Mouse (Mus musculus): Measurements from ENCODE around the gene Slc35b1.
A peak's percentile ranks its signal among the peaks of the same experiment; 100 is the strongest.

Gene Slc35b1

DNA sequence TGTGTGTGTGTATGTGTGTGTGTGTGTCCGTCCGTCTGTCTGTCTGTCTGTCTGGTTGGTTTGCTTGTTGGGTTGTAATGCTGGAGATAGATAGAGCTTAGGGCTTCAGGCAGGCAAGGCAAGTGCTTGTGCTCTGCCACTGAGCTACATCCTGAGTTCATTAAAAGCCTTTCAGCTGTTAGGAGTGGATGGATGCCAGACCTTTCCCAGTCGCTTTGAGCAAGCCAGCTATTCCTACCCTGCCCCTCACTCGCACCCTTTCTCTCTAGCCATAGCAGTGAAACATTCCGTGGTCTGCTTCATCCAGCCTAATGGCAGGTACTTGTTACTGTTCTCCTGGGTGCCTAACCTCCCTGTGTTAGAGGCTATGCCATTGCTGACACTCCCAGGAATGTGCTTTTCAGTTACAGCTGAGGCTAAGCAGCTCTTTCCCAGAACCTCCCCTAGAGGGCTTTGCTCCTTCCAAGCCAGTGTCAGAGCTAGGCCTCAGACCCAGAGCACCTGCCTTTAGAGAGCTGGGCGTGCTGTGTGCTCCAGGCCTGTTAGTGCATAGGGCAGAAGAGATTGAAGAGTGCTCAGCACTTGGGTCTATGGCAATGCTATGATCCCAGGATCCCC lies 18.1 kb upstream of the Slc35b1 start:
- no peak for DNase-seq

DNA sequence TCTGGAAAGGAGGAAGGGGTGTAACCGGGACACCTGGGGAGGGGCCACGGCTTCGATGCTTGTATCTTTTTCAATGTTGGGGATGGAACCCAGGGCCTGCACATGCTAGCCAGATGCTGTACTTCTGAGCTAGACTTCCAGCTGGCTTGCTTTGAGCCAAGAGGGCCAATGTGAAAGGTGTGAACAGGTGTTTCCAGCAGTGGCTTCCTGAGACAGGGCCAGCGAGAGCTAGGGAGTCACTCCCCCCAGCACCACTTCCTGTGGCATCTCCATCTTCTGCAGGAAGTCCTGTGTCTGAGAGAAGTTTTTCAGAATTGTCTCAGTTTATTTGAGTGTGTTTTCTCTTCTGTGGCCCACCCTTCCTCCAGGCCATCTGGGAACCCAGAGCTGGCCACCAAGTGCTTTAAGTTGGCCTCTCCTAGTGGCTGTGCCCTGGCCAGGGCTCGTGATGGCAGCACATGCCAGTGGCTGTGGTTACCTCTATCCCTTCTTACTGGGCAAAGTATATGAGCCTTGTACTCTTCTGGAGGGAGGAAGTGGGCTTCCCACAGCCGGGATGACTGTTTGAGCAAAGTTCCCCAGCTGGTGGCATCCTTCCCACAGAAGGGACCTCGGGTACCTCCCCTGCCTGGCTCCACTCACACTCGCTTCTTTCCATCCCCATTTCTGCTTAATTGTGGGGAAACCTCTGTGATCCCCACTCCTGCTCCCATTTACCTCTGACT lies 17.3 kb upstream of the Slc35b1 start:
- no peak for DNase-seq

DNA sequence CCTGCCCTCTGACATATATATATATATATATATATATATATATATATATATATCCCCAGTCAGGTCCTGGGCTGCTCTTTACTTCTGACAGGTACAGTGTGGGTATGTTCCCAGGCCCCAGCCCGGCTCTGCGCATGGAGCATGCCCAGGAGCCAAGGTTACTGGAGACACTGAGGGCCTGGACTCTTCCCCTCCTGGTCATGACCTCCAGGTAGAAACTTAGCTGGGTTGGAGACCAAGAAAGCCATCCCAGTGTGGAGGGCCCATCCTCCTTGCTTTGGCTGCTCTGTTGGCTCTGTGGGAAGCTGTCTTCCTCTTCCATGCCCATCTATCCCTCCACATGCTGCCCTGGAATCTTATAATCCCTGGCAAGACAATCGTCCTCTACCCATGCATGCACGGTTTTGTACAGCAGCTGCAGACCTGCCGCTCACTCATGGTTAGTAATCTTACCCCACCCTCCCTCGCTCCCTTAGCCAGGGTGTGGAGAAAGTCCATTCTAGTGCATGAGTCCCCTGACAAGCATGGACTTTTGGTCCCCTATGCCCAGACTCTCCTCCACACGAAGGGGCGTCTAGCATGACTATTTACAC lies 16.2 kb upstream of the Slc35b1 start:
- DNase-seq = no peak

DNA sequence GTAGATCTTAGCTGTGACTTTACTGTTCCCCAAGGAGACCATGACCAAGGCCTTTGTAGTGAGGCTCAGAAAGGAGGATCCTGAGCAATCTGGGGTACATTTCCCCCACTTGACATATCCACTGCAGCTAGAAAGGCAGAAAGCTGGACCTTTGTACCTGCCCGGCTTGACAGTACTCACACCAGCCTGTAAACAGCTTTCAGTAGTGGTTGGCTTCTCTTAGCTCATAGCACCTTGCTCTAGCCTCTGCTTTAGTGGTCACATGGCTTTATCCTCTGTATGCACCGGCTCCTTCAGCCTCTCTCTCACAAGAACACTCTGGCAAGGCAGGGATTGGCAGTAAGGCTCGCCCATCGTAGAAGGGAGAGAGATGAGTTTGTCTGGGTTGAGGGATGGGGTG lies 15.6 kb upstream of the Slc35b1 start:
- DNase-seq = no peak

DNA sequence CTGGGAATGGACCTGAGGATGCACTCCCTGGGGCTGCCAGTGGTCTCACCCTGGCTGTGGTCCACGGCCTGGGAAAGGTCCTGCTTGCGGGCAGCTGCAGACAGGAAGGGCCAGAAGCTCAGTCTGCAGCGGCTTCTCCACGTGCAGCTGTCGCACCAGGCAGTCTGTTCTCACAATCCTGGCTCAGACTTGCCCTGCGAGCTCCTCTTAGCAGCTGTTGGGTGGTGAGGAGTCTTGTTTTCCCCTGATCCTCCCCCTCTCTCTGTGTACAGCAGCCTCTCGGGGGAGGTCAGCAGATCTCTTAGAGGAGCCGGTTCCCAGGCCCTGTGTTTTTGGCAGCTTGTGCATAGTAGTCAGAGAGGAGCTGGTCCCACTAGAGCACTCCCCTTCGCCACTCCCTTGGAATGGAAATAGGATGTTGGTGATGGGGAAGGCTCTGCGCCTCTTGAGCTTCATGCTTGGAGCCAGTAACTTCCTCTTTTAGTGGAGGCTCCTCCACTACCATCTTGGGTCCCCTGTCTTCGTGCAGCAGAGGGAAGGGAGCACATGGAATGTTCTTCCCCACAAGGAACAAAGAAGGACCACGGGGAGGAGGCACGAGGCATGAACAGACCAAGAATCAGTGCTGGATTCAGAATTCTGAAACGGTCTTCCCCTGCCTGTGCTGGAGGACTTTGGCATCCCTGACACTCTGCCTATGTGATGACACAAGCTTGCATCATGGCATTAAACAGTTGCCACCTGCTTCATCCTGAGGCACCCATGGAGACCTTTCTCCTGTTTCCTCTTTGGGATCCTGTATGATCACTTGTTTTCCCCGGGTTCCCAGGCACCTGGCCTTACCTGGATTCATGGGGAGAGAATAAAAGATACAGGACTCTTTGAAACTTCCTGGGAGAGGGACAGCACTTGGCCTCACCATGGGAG lies 14.3 kb upstream of the Slc35b1 start:
- DNase-seq = no peak

- DNase-seq = no peak
Measured at GRCm38 (mm10) chr11:95371182-95371581, 13.3 kb upstream of the Slc35b1 start.

- DNase-seq = no peak
Measured at GRCm38 (mm10) chr11:95378926-95379325, 5.6 kb upstream of the Slc35b1 start.

DNA sequence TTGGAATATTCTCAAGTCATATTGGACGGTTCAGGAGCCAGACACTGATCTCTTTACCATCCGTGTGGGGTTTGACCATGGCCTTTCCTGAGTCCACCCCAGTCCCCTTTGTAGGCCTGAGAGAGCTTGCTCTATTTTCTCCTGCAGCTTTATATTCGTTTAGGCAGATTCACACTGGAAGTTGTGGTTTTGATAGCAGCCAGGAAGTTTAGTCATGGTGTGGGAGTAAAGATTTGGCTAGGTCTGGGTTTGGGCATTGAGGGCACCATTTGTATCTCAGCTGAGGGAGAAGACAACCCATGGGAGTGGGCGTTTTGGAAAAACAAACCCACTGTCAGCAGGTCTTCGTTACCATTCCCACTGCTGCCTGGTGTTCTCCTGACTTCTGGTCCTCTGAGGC lies 4.9 kb upstream of the Slc35b1 start:
- no peak for DNase-seq

GRCm38 (mm10) chr11:95380711-95381110 lies 3.8 kb upstream of the Slc35b1 start:
- DNase-seq = no peak

GRCm38 (mm10) chr11:95381146-95381545 lies 3.3 kb upstream of the Slc35b1 start:
- DNase-seq = no peak

- no peak for DNase-seq
Measured at GRCm38 (mm10) chr11:95383331-95383986, 1.0 kb upstream of the Slc35b1 start.

DNA sequence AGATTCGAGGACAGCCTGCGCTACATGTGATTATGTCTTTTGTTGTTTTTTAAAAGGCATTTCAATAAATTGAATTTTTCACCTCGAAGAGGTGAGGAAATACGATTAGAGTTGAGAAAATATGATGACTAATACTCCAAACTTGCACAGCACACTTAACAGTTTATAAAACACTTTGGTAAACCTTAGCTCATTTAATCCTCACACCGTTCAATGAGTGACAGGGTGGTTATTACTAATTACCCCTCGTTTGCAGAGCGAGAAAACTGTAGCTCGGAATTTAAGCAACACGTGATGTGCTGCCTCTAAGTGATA lies 531 bp upstream of the Slc35b1 start:
- no peak for DNase-seq

- DNase-seq = no peak
Measured at GRCm38 (mm10) chr11:95384973-95385320, 455 bp downstream of the Slc35b1 start.

- no peak for DNase-seq
Measured at GRCm38 (mm10) chr11:95387354-95387753, 2.9 kb downstream of the Slc35b1 start.

- no peak for DNase-seq
Measured at GRCm38 (mm10) chr11:95389006-95389405, 4.5 kb downstream of the Slc35b1 start.

DNA sequence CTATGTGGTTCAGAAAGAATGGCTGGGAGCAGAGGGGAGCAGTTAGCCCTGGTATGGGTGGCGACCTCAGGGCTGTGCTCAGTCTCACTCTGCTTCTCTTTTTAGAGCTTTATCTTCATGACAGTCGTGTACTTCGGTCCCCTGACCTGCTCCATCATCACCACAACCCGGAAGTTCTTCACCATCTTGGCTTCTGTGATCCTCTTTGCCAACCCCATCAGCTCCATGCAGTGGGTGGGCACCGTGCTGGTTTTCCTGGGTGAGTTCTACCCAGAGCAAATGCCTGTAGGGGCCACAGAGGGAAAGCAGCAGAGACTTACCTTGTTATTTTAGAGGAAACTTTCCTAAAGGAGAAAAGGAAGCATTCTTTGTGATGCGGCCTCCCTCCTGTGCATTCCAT lies 5.9 kb downstream of the Slc35b1 start:
- DNase-seq = no peak

- DNase-seq = no peak
Measured at GRCm38 (mm10) chr11:95391201-95391600, 6.7 kb downstream of the Slc35b1 start.

- no peak for DNase-seq
Measured at GRCm38 (mm10) chr11:95391743-95392142, 7.3 kb downstream of the Slc35b1 start.

GRCm38 (mm10) chr11:95392223-95392667 lies 7.8 kb downstream of the Slc35b1 start:
- DNase-seq = no peak

DNA sequence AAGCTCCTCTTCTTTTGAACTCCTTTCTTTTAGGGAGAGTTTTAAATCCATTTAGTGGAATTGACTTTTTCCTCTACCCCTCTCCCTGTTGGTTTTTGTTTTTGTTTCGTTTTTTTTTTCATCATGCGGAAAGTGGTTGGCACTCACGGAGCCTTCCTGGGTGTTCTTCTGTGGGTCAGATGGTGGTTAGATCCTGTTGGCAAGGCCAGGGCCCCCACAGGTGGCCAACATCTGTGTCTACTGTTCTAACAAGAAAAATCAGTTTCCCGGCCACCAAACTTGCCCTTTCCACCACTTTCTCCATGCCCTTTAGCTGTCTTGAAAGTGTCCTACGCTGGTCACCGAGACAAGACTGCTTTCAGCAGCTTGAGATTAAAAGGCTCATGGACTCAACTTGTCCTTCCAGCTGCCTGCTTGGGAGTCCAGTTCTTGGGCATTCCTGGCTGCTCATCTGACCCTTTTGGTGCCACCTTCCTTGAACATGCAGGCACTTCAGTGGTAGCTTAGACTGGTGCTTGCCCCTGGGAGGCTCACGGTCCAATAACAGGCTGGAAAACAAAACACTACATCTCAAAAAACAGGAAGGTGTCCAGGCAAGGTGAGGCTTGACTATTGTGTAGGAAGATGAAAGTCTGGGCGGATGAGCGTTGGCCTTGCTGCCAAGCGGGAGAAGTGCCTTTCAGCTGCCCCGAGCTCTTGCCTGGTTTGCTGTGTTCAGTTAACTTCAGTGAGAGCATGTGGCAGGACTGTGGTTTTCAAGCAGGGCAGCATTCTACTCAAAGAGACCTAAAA lies 8.4 kb downstream of the Slc35b1 start:
- DNase-seq = no peak

GRCm38 (mm10) chr11:95393500-95393816 lies 9.0 kb downstream of the Slc35b1 start:
- peak; percentile 36 for DNase-seq

- no peak for DNase-seq
Measured at GRCm38 (mm10) chr11:95394112-95394511, 9.6 kb downstream of the Slc35b1 start.
